Mouse (Mus musculus): ENCODE results near the gene Mpdu1. TPM values are rescaled to one million over a fixed set of nuclear protein-coding genes. Genes with fewer than 3 reads are reported as not detected.

Gene Mpdu1
- polyA plus RNA-seq, 1 experiment from 2014 or later = 83.0 TPM

GRCm38 (mm10) chr11:69662967-69663671 is 677 bp upstream of the Mpdu1 start:
- no peak for DNase-seq (ENCODE audit: low spot score)
- peaks cover 9% of the 10 kb centered on the region; the same call in 1 of the 2 replicates for H3K4me1 ChIP-seq (ENCODE audit: control insufficient read depth, insufficient read depth, low read length)
- no peak; the same call in none of the 2 replicates for ATAC-seq

GRCm38 (mm10) chr11:69661221-69661881 is 1.1 kb downstream of the Mpdu1 start:
- Histone ChIP-seq H3K27ac (ENCODE audit: low read depth, low read length) (peak overlapping the region; percentile 96; the same call in 1 of the 2 replicates), H3K4me2 (ENCODE audit: low read length) (peak overlapping the region; percentile 59), H3K4me3 (ENCODE audit: low read depth, low read length) (peak overlapping the region; percentile 49), H3K9ac (ENCODE audit: low read length) (peak overlapping the region; percentile 66; the same call in 1 of the 2 replicates), H3K36me3 (ENCODE audit: control insufficient read depth, insufficient read depth, low read length) (peaks cover 56% of the 10 kb centered on the region), H3K27me3 (replicated peaks; ENCODE audit: control insufficient read depth, insufficient read depth, low read length) (no peaks in the 10 kb centered on the region), H3K4me1 (ENCODE audit: control insufficient read depth, insufficient read depth, low read length) (peaks cover 9% of the 10 kb centered on the region; the same call in 1 of the 2 replicates), H3K9me3 (replicated peaks; ENCODE audit: control insufficient read depth, low read length) (no peaks in the 10 kb centered on the region)
- WGBS = 77% methylated on average over 3 of the region's 3 CpGs
- ATAC-seq (no peak), DNase-seq (ENCODE audit: low spot score) (no peak)

More at GRCm38 (mm10) chr11:69662967-69663671, 677 bp upstream of the Mpdu1 start:
- peak overlapping the region; percentile 59 for H3K4me2 ChIP-seq (ENCODE audit: low read length)
- WGBS = 71% methylated on average over 13 of the region's 13 CpGs
- peak overlapping the region; percentile 66 for H3K9ac ChIP-seq (ENCODE audit: low read length)
- H3K27ac ChIP-seq (ENCODE audit: low read depth, low read length) = peak overlapping the region; percentile 96
- H3K9me3 ChIP-seq (replicated peaks; ENCODE audit: control insufficient read depth, low read length) = no peaks in the 10 kb centered on the region
- no peaks in the 10 kb centered on the region for H3K27me3 ChIP-seq (replicated peaks; ENCODE audit: control insufficient read depth, insufficient read depth, low read length)
- H3K4me3 ChIP-seq (ENCODE audit: low read depth, low read length) = peak overlapping the region; percentile 49
- H3K36me3 ChIP-seq (ENCODE audit: control insufficient read depth, insufficient read depth, low read length) = peaks cover 56% of the 10 kb centered on the region

GRCm38 (mm10) chr11:69657462-69657881 is 5.0 kb downstream of the Mpdu1 start:
- peaks cover 58% of the 10 kb centered on the region for H3K36me3 ChIP-seq (ENCODE audit: control insufficient read depth, insufficient read depth, low read length)
- no peak overlapping the region for H3K4me2 ChIP-seq (ENCODE audit: low read length)
- no peaks in the 10 kb centered on the region for H3K9me3 ChIP-seq (replicated peaks; ENCODE audit: control insufficient read depth, low read length)
- 85% methylated on average over 15 of the region's 15 CpGs for WGBS
- H3K9ac ChIP-seq (ENCODE audit: low read length) = no peak overlapping the region
- H3K27ac ChIP-seq (ENCODE audit: low read depth, low read length) = no peak overlapping the region
- 0 out of 2 replicates have a peak, but pooled peaks cover 4% of the 10 kb centered on the region for H3K4me1 ChIP-seq (ENCODE audit: control insufficient read depth, insufficient read depth, low read length)
- DNase-seq (ENCODE audit: low spot score) (no peak), ATAC-seq (no peak)
- no peaks in the 10 kb centered on the region for H3K27me3 ChIP-seq (replicated peaks; ENCODE audit: control insufficient read depth, insufficient read depth, low read length)
- H3K4me3 ChIP-seq (ENCODE audit: low read depth, low read length) = no peak overlapping the region

GRCm38 (mm10) chr11:69656617-69657461 is 5.6 kb downstream of the Mpdu1 start:
- Histone ChIP-seq H3K27me3 (replicated peaks; ENCODE audit: control insufficient read depth, insufficient read depth, low read length) (no peaks in the 10 kb centered on the region), H3K27ac (ENCODE audit: low read depth, low read length) (peak overlapping the region; percentile 39; the same call in 1 of the 2 replicates), H3K9me3 (replicated peaks; ENCODE audit: control insufficient read depth, low read length) (no peaks in the 10 kb centered on the region), H3K4me3 (ENCODE audit: low read depth, low read length) (no peak overlapping the region), H3K4me1 (ENCODE audit: control insufficient read depth, insufficient read depth, low read length) (0 out of 2 replicates have a peak, but pooled peaks cover 4% of the 10 kb centered on the region), H3K36me3 (ENCODE audit: control insufficient read depth, insufficient read depth, low read length) (peaks cover 64% of the 10 kb centered on the region), H3K4me2 (ENCODE audit: low read length) (no peak overlapping the region), H3K9ac (ENCODE audit: low read length) (no peak overlapping the region)
- ATAC-seq (no peak), DNase-seq (ENCODE audit: low spot score) (peak; percentile 82)
- WGBS = 81% methylated on average over 10 of the region's 10 CpGs

GRCm38 (mm10) chr11:69656065-69656455 is 6.4 kb downstream of the Mpdu1 start:
- no peak overlapping the region for H3K9ac ChIP-seq (ENCODE audit: low read length)
- WGBS = 85% methylated on average over 5 of the region's 5 CpGs
- H3K36me3 ChIP-seq (ENCODE audit: control insufficient read depth, insufficient read depth, low read length) = peaks cover 72% of the 10 kb centered on the region

GRCm38 (mm10) chr11:69655264-69656064 is 7.0 kb downstream of the Mpdu1 start, which contains the start of gene Sox15:
Gene Sox15 (plus strand): TSS chr11:69655314.
- Histone ChIP-seq H3K4me2 (ENCODE audit: low read length) (no peak within 1 kb of the TSS), H3K27me3 (replicated peaks; ENCODE audit: control insufficient read depth, insufficient read depth, low read length) (no peaks in the 10 kb centered on the region), H3K27ac (ENCODE audit: low read depth, low read length) (no peak within 1 kb of the TSS), H3K4me1 (ENCODE audit: control insufficient read depth, insufficient read depth, low read length) (no peaks in the 10 kb centered on the region), H3K4me3 (ENCODE audit: low read depth, low read length) (no peak within 1 kb of the TSS), H3K9ac (ENCODE audit: low read length) (peak within 1 kb of the TSS; percentile 21), H3K9me3 (replicated peaks; ENCODE audit: control insufficient read depth, low read length) (no peaks in the 10 kb centered on the region), H3K36me3 (ENCODE audit: control insufficient read depth, insufficient read depth, low read length) (peaks cover 78% of the 10 kb centered on the region)
- DNase-seq (ENCODE audit: low spot score) (peak; percentile 84), ATAC-seq (peak; percentile 85)
- 21% methylated on average over 34 of the region's 34 CpGs for WGBS

More at GRCm38 (mm10) chr11:69656065-69656455, 6.4 kb downstream of the Mpdu1 start:
- H3K9me3 ChIP-seq (replicated peaks; ENCODE audit: control insufficient read depth, low read length) = no peaks in the 10 kb centered on the region
- no peak for ATAC-seq
- no peak overlapping the region for H3K4me2 ChIP-seq (ENCODE audit: low read length)
- no peak overlapping the region for H3K27ac ChIP-seq (ENCODE audit: low read depth, low read length)
- H3K27me3 ChIP-seq (replicated peaks; ENCODE audit: control insufficient read depth, insufficient read depth, low read length) = no peaks in the 10 kb centered on the region
- no peaks in the 10 kb centered on the region for H3K4me1 ChIP-seq (ENCODE audit: control insufficient read depth, insufficient read depth, low read length)
- no peak for DNase-seq (ENCODE audit: low spot score)
- no peak overlapping the region for H3K4me3 ChIP-seq (ENCODE audit: low read depth, low read length)

- no peak for ATAC-seq
- Histone ChIP-seq H3K27me3 (replicated peaks; ENCODE audit: control insufficient read depth, insufficient read depth, low read length) (no peaks in the 10 kb centered on the region), H3K27ac (ENCODE audit: low read depth, low read length) (no peak overlapping the region), H3K9ac (ENCODE audit: low read length) (no peak overlapping the region; the same call in 1 of the 2 replicates), H3K4me2 (ENCODE audit: low read length) (no peak overlapping the region), H3K4me1 (ENCODE audit: control insufficient read depth, insufficient read depth, low read length) (no peaks in the 10 kb centered on the region), H3K4me3 (ENCODE audit: low read depth, low read length) (no peak overlapping the region), H3K36me3 (ENCODE audit: control insufficient read depth, insufficient read depth, low read length) (peaks cover 85% of the 10 kb centered on the region), H3K9me3 (replicated peaks; ENCODE audit: control insufficient read depth, low read length) (no peaks in the 10 kb centered on the region)
- 52% methylated on average over 9 of the region's 9 CpGs for WGBS
- DNase-seq (ENCODE audit: low spot score) = no peak
Measured at GRCm38 (mm10) chr11:69654760-69655159, 7.7 kb downstream of the Mpdu1 start.

- H3K4me3 ChIP-seq (ENCODE audit: low read depth, low read length) = no peak overlapping the region
- H3K27me3 ChIP-seq (replicated peaks; ENCODE audit: control insufficient read depth, insufficient read depth, low read length) = no peaks in the 10 kb centered on the region
- no peak overlapping the region for H3K4me2 ChIP-seq (ENCODE audit: low read length)
- no peaks in the 10 kb centered on the region for H3K9me3 ChIP-seq (replicated peaks; ENCODE audit: control insufficient read depth, low read length)
- H3K36me3 ChIP-seq (ENCODE audit: control insufficient read depth, insufficient read depth, low read length) = peaks cover 90% of the 10 kb centered on the region
- no peaks in the 10 kb centered on the region for H3K4me1 ChIP-seq (ENCODE audit: control insufficient read depth, insufficient read depth, low read length)
- DNase-seq (ENCODE audit: low spot score) = no peak
- no peak for ATAC-seq
- H3K9ac ChIP-seq (ENCODE audit: low read length) = no peak overlapping the region
- 65% methylated on average over 5 of the region's 5 CpGs for WGBS
- H3K27ac ChIP-seq (ENCODE audit: low read depth, low read length) = no peak overlapping the region
Measured at GRCm38 (mm10) chr11:69653399-69653798, 9.0 kb downstream of the Mpdu1 start.
